Mouse (Mus musculus): ENCODE results near the gene Scd3.

The Scd3 gene

DNA sequence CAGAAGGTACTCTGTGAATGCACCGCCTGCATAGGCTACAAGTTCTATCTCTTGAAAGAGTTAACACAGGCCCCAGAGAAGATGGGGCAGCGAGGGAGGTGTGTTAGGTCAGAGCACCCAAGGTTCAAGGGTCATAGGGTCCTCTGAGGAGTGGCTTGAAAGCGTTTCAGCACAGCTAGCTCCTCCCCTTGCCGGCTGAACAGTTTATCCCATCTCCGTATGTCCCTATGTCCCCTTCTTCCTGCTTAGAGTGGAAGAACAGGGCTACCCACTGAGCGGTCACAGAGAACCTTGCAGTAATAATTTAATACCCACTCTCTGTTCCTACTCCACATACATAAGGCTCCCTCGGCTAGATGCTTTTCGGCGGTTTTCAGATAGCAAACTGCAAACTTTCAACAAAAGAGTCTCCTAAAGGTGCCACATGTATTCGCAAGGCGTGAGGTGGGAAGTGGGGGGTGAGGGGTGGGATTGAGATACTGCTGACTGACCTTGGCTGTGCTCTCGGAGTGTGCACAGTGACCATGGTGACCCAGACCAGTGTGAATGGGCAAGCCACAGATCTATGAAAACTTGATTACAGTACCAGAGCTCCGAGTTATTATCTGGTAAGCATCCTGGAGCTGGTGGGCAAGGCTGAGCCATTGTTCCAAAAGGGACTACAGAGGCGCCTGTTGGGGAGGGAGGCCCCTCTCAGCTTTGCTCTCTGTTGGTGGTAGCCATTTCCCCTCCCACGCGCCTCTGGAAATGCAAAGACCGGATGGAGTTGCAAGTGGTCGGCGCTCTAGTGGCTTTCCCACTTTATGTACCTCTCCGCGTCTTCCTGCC is 90.1 kb downstream of the Scd3 start, which contains the start of gene Scd2:
Gene Scd2, plus strand, starts transcription at position 734 of the 828 bp plus-strand sequence.
- no peak for ATAC-seq (ENCODE audit: insufficient number of reproducible peaks, low FRiP score, low TSS enrichment)

All from cerebellum, adult (tissue).